Mouse (Mus musculus) gastrocnemius, adult 8-10 months (tissue): ENCODE measurements around the gene Lars2. TPM values are rescaled to one million over a fixed set of nuclear protein-coding genes. Genes with fewer than 3 reads are reported as not detected.
"Not testable (repeated sequence)": the region's sequence is repeated elsewhere in the genome, so short reads cannot be mapped to it uniquely, and the experiment has no call there.

Experiments
- DNase-seq, 2 experiments: peaks; one replicate each; pipeline ENCODE4 v3.0.0; 2022; ENCODE audit warnings: low spot score in 2 of 2
- total RNA-seq, 4 experiments: library from RNA; stranded (reverse); gene quantifications; 2 replicates each; pipeline ENCODE4 v1.2.4; 2022

Lars2 gene
- total RNA-seq, 4 experiments from 2014 or later, result 45.5 to 5,411 (median 74.9) TPM

DNA sequence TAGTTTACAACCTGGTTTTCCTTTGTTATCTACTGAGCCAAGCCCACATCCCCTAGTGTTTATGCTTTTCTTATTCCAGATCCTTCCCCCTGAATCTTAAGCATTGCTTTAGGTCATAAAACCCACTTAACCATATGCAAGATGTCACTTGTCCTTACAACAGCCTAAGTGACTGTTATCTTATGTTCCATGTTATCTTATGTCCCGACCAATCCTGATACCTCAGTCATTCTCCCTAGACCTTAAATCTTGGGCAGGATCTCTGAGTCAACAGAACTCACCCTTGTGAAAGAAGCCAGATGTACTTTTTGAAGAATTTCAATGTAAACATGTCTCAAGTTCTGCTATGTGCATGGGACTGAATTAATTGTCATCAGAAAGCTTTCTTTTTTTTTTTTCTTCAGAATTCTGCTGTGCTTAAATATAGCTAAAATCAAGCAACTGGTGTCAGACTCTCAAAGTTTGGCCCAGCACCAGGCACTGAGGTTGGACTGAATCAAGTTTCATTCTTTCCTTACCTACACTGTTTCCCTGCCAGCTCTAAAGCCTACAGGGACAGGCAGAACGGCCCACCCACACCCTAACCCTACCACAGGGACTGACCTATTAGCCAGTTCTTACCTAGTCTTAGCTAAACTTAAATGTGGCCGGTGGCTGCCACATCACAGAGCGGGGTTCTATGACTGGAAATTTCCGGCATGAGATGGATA, 24.6 kb downstream of the Lars2 start:
- DNase-seq, result peak in 1 of 2 experiments; percentile 16

DNA sequence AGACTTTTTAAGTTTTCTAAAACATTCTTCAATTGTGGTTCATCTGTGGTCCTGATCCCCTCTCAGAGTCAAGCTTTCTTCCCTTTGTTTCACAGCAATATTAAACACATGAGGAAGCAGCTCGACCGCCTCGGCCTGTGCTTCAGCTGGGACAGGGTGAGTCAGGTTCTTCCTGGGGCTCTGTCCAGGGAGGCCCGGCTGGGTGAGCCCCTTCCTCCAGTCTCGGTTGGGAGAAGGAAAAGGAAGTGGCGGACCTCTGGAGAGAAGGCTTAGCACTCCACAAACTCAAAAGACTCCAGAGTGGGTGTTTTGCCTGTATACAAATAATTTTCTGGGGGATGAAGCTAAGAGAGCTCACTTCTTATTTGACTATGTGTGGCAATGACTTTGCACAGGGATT, 28.1 kb downstream of the Lars2 start:
- no peak for DNase-seq

DNA sequence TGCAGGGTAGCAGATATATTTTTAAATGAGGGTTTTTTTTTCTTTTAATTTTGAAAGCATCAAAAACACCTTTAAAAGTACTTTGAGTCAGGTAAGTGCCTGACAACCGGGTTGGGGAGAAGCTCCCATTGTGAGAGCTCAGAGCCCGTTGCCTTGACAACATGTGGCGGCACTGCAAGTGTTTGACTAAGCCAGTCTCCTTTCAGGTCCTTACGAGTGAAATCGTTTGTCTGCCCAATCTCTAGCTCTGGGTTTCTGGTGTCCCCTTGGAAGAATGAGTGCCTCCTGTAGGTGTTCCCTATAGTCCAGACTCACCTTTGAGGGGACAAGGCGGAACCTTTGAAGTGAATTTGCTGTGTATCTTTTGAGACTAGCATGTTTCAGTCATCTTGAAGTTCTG, 31.0 kb downstream of the Lars2 start:
- DNase-seq, result no peak

DNA sequence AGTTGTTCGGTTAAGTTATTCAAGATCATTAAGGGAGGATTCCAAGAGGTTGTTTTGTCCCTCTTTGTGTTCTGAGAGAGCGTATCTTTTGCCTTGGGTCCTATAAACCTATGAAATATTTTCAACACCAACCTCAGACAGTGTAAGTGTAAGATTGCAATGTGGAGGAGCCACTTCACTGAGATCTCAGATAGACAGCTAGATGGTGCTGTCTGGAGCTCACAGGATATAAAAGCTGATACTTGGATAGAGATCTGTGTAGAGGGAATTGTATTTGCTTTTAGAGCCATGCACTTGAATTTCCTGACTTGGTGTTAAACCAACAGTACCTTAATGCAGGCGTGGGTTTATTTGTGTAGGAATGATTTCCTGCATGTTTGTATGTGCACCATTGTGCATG, 35.5 kb downstream of the Lars2 start:
- no peak for DNase-seq

DNA sequence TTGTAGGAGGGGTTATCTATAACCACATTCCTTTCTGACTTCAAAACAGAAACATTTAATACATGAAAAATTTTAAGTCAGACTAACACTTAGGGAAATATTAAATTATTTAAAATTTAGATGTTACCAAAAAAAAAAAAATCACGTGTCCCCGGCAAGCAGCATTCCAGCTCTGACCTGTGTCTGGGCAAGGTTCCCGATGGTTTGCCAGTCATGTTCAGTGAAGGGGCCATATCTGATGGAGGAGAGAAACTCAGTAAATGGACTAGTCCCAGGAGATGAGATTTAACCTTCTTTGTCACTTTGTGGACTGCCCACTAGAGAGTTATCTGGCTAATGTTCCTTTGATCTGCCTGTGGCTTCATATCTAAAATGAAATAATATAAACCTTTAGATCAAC, 36.3 kb downstream of the Lars2 start:
- no peak for DNase-seq

DNA sequence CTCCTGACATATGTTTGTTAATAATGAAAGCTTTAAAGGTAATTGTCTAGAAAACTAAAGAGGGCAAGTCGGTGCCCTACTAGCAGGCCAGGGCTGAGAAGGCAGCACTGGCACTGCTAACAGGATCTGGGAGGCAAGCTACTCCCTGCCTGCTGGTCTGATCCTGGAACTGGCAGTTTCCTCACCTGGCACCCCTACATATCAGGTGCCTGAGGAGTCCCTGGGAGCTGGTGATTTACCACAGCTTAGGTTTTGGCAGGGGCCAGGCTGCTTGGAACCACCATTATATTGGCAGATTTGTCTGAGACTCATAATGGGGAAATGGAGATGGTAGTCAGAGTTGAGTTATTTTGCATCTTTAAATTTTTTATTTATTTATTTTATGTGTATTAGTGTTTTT, 38.5 kb downstream of the Lars2 start:
- DNase-seq, result no peak

DNA sequence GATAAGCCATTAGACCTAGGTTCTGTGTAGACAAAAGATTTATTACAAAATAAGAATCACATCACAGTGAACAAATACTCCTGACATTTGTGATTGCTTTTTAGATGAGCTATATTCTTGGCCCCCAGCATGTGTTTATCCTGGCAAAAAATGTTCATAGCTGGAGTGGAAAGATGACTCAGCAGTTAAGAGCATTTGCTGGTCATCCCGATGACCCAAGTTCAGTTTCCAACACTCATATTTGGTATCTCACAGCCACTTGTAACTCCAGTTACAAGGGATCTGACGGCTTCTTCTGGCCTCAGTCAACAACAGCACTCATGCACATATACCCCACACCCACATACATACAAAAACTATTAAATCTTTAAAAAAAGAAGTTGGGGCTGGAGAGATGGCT, 42.0 kb downstream of the Lars2 start:
- no peak for DNase-seq

DNA sequence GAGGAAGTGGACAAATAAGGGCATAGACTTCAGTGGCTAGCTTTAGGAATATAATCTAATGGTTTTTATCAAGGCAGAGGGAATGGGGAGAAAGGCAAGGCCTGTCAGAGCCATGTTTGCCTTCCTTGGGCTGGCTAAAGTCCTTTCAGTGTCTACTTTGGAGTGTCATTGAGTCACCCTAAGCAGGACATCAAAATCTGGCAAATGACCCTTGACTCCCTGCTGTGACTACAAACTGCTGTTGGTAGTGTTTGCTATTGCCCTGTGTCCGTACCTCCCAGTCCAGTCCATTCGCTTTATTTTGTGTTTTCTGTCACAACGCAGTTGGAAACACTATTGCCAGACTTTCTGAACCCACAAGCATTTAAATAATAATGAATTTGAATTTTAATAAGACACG, 63.1 kb downstream of the Lars2 start:
- DNase-seq, result no peak

DNA sequence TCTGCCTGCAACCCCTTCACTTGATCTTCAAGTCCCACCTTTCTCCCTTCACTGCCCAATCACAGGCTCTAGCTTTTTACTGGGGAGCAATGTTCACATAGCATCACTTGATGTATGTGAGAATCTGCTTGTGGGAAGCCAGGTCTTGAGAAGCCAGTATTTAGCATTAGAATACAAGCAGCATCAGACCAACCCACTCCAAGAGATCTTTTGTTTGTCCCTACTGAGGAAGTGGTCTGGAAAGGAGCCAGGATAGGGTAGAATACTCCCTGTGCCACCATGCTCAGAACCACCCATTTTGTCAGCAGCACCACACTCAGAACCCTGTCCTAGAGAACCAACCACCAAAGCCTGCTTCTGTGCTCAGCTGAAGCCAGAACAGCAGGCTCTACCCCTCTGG, 64.2 kb downstream of the Lars2 start:
- no peak for DNase-seq

DNA sequence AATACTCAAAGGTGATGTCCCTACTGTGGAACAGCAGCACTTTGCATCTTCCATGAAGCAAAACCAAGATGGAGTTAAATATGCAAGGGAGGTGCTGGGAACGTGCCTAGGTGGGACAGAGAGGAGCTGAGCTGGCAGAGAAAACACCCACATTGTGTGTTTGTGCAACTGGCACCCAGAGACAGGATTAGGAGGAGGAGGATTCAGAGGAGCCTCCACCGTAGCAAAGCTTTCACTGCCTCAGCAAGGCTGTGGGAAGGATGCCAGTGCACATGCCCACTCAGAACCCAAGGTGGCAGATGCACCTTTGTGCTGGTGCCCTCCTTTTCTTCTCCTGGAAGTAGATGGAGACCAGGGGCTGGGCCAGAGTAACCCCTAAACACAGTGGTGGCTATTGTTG, 71.5 kb downstream of the Lars2 start:
- no peak for DNase-seq

DNA sequence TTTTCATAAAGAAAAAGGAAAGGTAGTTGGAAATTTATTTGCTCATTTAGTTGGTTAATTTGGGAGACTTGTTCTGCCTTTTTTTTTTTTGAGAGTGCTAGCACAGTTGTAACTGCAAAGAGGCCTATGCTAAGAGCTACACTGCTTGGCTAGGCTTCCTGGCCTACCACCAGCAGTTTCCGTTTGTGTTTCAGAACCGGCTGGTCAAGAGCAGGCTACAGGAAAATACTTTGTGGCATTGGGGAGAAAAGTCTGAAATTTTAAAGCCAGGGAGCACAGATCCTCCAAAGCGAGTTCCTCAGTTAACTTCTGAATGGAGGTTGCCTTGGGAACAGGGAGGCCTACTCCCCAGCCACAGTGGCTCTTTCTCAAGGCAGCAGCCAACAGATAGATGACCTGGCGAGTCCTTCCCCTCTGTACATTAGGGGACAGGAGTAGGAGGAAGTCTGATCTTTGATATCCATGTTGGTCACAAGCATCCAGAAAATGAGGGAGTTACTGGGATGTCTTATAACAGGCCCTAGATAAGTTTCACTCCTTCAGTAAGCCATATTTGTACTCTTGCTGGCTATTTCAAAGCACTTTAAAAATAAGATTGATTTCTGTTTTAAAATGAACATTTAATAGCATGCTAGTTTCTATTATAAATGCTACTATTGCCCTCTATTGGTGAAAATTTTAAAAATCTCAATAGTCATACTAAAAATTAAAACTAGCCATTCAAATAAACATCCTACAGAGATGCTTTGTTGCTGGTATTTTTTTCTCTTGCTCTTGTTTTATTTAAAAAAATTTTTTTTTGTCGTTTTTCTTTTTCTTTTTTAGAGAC, 73.7 kb downstream of the Lars2 start:
- DNase-seq, result no peak

DNA sequence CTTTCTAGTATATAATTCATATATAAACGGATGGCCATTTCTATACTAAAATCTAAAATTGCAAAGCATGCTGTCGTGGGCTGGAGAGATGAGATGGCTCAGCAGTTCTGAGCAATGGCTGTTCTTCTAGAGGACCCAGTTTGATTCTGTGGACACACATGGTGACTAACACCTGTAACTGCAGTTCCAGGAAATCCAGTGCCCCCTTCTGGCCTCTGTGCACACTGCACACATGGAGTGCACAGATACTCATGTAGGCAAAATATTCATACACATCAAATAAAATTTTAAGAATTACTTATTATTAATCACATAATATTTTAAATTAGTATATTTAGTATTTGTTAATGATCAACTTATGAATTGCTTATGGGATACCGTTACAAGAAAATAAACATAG, 80.4 kb downstream of the Lars2 start:
- not testable (repeated sequence) for DNase-seq

DNA sequence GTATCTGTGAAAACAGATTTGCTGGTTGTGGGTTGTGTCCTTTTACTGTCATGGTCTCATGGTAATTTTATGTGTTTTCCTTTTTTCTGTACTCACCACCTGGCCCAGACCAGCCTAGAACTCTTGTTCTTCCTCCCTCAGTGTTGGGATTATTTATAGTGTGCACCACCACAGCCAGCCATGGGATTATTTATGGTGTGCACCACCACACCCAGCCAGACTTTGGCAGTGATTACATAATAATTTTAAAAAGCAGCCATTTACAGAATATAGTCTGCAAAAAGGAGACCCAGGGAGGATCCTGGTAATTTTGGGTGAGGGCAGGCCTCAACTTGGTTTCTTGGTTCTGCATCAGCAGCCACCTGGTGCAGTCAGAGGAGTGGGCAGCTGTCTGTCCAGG, 81.9 kb downstream of the Lars2 start:
- DNase-seq, result no peak

DNA sequence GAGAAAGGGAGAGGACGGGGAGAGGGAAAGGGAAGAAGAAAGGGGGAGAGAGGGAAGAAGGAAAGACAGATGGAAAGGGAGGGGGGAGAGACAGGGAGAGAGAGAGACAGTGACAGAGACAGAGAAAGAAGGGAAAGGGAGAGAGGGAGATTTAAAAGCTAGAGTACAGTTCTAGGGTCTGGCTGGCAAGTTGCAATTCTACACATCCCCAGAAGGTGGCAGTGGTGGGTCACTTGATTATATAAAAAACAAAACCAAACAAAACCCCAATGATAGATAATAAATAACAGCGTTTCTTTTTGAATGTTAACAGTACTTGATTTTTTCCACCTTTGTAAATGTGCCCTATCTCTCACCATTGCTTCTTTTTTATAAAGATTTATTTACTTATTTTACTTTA, 83.4 kb downstream of the Lars2 start:
- DNase-seq, result peak in 1 of 2 experiments; percentile 22

DNA sequence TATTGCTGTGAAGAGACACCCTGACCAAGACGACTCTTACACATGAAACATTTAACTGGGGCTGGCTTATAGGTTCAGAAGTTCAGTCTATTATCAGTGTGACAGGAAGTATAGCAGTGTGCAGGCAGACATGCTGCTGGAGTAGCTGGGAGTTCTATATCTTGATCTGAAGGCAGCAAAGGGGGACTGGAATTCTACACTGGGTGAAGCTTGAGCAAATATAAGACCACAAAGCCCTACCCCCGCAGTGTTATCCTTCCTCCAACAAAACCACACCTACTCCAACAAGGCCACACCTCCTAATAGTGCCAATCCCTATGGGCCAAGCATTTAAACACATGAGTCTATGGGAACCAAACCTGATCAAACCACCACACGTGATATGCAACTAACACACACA, 85.0 kb downstream of the Lars2 start:
- DNase-seq, result no peak

DNA sequence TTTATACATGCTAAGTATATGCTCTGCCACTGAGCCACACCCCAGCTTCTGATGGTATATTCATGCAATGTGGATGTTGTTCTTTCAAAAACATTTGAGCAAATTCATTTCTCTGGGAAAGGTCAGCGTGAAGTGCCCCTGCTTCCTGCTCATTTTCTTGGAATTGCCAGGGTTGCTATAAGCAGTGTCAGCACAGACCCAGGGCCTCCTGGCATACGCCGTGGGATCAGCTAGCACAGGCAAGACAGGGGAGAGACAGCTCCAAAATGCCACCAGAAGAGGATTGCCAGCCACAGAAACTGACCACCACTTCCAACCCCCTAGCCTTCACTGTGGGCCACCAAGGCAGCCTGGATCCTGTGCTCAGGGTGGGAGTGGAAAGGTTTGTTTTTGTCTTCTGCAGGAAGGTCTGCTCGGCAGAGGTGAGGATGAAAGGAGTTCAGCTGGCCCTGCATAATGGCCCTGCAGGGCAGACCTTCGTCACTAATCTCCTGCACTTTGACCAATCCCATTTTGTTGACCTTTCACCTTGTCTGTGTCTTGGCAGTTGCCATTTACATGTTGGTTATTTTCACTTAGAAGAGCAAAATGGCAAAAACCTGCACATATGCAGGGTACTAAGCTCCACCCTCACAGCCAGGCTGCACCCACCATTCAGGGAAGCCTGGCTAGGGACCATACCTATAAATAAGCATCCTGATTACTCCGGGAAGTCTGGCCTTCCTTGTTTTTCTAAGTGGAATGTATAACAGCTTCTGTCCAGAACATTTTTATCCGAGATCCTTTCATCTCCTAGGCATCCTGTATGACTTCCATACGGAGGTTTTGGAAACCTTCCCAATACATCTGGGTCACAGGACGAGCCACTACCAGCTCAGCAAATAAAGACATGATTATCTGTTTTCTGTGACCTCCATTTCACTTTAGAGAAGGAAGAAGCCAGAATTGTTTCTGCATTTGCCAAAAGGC, 90.2 kb downstream of the Lars2 start:
- DNase-seq, result no peak

DNA sequence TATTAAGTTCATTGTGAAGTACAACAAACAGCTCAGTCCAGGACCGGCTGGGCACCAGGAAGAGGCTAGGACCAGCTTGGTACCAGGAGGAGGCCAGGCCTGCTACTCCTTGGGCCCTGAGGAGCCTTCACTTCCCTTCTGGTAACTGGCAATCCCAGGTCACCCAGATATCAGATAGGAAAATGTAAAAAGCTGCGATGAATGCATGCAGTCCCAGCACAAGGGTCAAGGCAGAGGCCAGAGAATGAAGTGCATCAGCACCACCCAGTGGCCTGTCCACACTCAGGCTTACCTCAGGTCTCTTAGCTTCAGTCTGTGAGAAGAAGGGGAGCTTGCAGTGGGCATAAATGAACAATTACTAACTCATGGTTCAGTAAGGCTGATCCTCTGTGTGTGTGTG, 90.9 kb downstream of the Lars2 start:
- DNase-seq, result no peak

DNA sequence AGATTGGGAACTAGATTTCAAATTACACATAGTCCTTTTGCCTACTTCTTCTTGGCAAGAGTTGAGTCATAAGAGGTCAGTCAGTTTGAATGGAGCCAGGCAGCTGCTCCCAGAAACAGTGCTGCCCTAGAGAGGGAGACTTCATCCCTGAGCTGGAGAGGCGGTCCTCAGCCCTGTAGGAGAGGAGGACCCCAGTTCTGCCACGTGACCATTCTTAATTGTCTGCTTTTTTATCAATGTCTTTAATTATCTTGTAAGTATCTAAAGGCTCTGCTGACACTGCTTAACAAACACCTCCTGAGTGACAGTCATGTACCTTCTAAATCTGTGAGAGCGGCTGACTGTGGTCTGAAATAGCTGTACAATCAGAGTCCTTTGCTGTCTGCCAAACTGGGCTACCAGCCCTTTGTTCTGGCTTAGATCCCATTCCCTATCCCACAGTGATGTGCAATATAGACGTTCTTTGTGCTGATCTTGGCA, 100.5 kb downstream of the Lars2 start:
- DNase-seq, result peak in 1 of 2 experiments; percentile 35

DNA sequence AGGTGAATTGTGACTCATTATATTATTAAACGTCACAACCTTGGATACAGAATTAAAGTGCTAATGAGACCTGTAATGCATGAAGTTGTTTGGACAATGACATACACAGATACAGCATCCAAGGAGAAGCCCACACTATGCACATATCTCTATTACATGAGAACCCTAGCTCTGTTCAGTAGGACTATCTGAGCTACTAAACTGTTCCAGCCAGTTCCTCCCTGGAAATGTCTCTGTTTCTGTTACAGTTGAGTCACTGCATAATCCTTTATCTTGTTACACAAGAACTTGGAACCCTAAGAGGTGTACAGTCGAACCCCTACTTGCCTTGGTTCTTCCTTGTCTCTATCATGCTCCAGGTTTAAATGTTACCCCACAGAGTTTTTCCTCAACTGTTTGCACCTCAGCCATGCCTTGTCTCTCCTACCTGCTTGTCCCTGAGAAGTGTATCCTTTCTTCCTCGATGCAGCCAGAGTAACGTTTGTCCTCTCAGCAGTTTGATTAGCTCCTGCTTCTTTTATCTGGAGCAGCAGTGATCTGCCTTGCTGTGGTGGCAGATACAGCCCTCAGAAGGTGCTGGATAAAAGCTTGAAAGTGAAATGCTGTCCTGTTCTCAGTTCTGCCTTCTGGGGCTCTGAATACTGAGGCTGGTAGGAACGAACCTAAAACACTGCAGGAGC, 101.8 kb downstream of the Lars2 start:
- no peak for DNase-seq

DNA sequence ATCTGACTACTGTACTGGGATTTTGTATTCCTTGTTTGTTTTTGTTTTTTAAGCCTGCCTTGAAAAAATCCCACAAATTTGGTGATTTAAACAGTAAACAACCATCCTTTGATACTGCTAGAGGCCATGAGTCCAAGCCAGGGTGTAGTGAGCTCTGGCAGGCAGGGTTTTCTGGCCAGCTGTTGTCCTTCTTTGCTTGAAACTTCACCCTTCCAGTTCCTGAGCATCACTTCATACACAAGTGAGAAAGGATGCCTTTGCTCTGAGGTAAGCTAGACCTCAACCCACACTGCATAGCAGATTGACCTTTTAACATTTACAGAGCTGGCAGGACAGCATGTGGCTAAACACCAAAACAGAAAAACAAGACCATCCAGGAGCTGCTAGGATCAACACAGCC, 102.4 kb downstream of the Lars2 start:
- no peak for DNase-seq

DNA sequence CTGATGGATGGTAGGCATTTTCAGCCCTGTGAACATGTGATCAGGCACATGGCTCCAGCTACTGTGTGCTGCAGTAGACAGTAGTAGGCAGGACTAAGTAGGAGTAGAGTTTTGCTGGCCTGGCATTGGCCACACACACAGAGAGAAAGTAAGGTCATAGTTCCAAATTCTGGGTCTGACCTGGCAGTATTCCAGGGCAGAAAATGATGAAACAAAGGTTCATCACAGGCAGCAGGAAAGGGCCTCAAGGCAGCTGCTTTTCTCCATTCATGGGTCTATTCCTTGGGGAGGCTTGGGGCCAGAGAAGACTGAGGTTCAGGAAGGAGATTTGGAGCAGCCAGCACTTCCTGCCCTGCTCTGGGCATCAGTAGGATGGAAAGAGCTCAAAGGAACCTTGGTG, 106.7 kb downstream of the Lars2 start:
- DNase-seq, result no peak
